Comparison of ENCODE assay signal across 17 mouse cellular contexts in the genomic region with DNA sequence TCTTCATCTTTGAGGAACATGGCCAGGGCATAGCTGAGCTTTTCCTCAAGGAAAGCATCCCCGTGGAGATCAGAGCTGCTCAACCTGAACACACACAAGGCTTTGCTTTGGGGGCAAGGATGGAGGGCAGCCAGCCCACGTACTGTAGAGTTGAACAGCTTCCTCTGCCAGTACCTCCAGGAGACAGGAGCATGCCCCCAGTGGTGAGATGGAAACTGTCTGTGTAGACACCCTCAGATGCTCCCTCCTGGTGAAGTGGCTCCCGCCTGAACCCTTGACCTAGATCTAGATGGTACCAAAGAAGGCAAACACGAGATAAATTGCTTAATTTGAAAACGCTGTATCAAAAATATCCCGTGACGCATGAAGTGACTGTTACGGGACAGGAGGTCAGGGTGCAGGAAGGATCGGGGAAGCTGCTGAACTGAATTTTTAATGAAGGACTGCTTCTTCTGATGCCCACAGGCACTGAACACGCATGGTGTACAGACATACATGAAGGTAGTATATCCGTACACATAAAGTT.
DNase-seq lines count a peak whose midpoint lies in the region; ATAC-seq and TF ChIP-seq lines count a peak whose summit lies in the region.
"Had no signal": no experiment of that assay in that cellular context is flagged by ENCODE, and none has a peak within 500 bp of the region (broad histone marks: within the 10 kb centered on the region; RNA-seq: fewer than 3 reads in every experiment).

No protein-coding gene starts in this region.

- no peak for DNase-seq in midbrain, embryonic 10.5 days (ENCODE audit: low spot score)
- DNase-seq in brain, adult 2 months (ENCODE audit: low read depth, low spot score): peak; percentile 39
- peak; percentile 23 for DNase-seq in thymus, postnatal 25 days
- no peak for DNase-seq in gastrocnemius, adult 8-10 months (ENCODE audit: low spot score in 2 of 2)
- DNase-seq: cerebellum, postnatal 36 days; gastrocnemius, adult 2 months; heart, postnatal 36 days; kidney, postnatal 25 days; lung, postnatal 10 days had no signal

- peak; percentile 43 for TF ChIP-seq CTCF in intestine, postnatal 0 days (IDR thresholded peaks at IDR 0.05; ENCODE audit: low read depth)

- no peaks in the 10 kb centered on the region for H3K9me3 ChIP-seq in intestine, postnatal 0 days (ENCODE audit: control insufficient read depth)
- no peaks in the 10 kb centered on the region for H3K9me3 ChIP-seq in intestine, embryonic 15.5 days
- no peaks in the 10 kb centered on the region for H3K9me3 ChIP-seq in midbrain, embryonic 13.5 days
- H3K9me3 ChIP-seq in midbrain, embryonic 10.5 days (replicated peaks): no peaks in the 10 kb centered on the region
- H3K9me3 ChIP-seq: embryonic facial prominence, embryonic 13.5 days; limb, embryonic 13.5 days; neural tube, embryonic 13.5 days; stomach, embryonic 15.5 days had no signal

- H3K4me1 ChIP-seq in intestine, postnatal 0 days (replicated peaks; ENCODE audit: control insufficient read depth, insufficient read depth, low read length): no peaks in the 10 kb centered on the region
- no peaks in the 10 kb centered on the region for H3K4me1 ChIP-seq in intestine, embryonic 15.5 days (replicated peaks)
- peaks cover 15% of the 10 kb centered on the region for H3K4me1 ChIP-seq in midbrain, embryonic 13.5 days (replicated peaks)
- H3K4me1 ChIP-seq in midbrain, embryonic 10.5 days: peaks cover 6% of the 10 kb centered on the region; the same call in 1 of the 2 replicates
- H3K4me1 ChIP-seq: embryonic facial prominence, embryonic 13.5 days; limb, embryonic 13.5 days; neural tube, embryonic 13.5 days; stomach, embryonic 15.5 days had no signal

- no peak overlapping the region for H3K9ac ChIP-seq in intestine, postnatal 0 days (ENCODE audit: low read depth, low read length)
- H3K9ac ChIP-seq in intestine, embryonic 15.5 days: no peak overlapping the region
- H3K9ac ChIP-seq in midbrain, embryonic 13.5 days (replicated peaks): no peak overlapping the region
- H3K9ac ChIP-seq: embryonic facial prominence, embryonic 13.5 days; limb, embryonic 13.5 days; neural tube, embryonic 13.5 days; stomach, embryonic 15.5 days had no signal

- H3K4me2 ChIP-seq in intestine, postnatal 0 days (replicated peaks; ENCODE audit: low read depth): no peak overlapping the region
- H3K4me2 ChIP-seq in intestine, embryonic 15.5 days (replicated peaks): no peak overlapping the region
- H3K4me2 ChIP-seq in midbrain, embryonic 13.5 days (replicated peaks): no peak overlapping the region
- H3K4me2 ChIP-seq: embryonic facial prominence, embryonic 13.5 days; limb, embryonic 13.5 days; neural tube, embryonic 13.5 days; stomach, embryonic 15.5 days had no signal

- H3K27ac ChIP-seq in intestine, postnatal 0 days (ENCODE audit: low read depth, low read length): no peak overlapping the region
- no peak overlapping the region for H3K27ac ChIP-seq in intestine, embryonic 15.5 days
- H3K27ac ChIP-seq in midbrain, embryonic 13.5 days: no peak overlapping the region
- H3K27ac ChIP-seq in midbrain, embryonic 10.5 days (replicated peaks): no peak overlapping the region
- H3K27ac ChIP-seq: embryonic facial prominence, embryonic 13.5 days; gastrocnemius, adult 2 months; limb, embryonic 13.5 days; neural tube, embryonic 13.5 days; stomach, embryonic 15.5 days had no signal

- ATAC-seq in intestine, postnatal 0 days: no peak
- no peak for ATAC-seq in intestine, embryonic 15.5 days
- ATAC-seq in midbrain, embryonic 13.5 days: 0 out of 2 replicates have a peak, but pooled peaks have one; percentile 34
- ATAC-seq: inflammation-experienced regulatory T-cells, adult 6 months had no signal

- H3K4me3 ChIP-seq in intestine, postnatal 0 days (ENCODE audit: low read depth, low read length): no peak overlapping the region
- H3K4me3 ChIP-seq in intestine, embryonic 15.5 days (replicated peaks): no peak overlapping the region
- no peak overlapping the region for H3K4me3 ChIP-seq in midbrain, embryonic 13.5 days (replicated peaks)
- H3K4me3 ChIP-seq in midbrain, embryonic 10.5 days: no peak overlapping the region
- H3K4me3 ChIP-seq: embryonic facial prominence, embryonic 13.5 days; gastrocnemius, adult 2 months; limb, embryonic 13.5 days; neural tube, embryonic 13.5 days; stomach, embryonic 15.5 days had no signal

- H3K36me3 ChIP-seq in intestine, postnatal 0 days (ENCODE audit: control insufficient read depth, insufficient read depth): no peaks in the 10 kb centered on the region
- no peaks in the 10 kb centered on the region for H3K36me3 ChIP-seq in intestine, embryonic 15.5 days
- no peaks in the 10 kb centered on the region for H3K36me3 ChIP-seq in midbrain, embryonic 13.5 days
- H3K36me3 ChIP-seq in midbrain, embryonic 10.5 days: peaks cover 22% of the 10 kb centered on the region
- H3K36me3 ChIP-seq: embryonic facial prominence, embryonic 13.5 days; limb, embryonic 13.5 days; neural tube, embryonic 13.5 days; stomach, embryonic 15.5 days had no signal

- no peaks in the 10 kb centered on the region for H3K27me3 ChIP-seq in intestine, postnatal 0 days (replicated peaks; ENCODE audit: control insufficient read depth, insufficient read depth, low read length)
- H3K27me3 ChIP-seq in intestine, embryonic 15.5 days (replicated peaks): no peaks in the 10 kb centered on the region
- no peaks in the 10 kb centered on the region for H3K27me3 ChIP-seq in midbrain, embryonic 13.5 days
- no peaks in the 10 kb centered on the region for H3K27me3 ChIP-seq in midbrain, embryonic 10.5 days (ENCODE audit: low read depth, poor library complexity, severe bottlenecking)
- H3K27me3 ChIP-seq: embryonic facial prominence, embryonic 13.5 days; stomach, embryonic 15.5 days had no signal

- 72% methylated on average over 11 of the region's 11 CpGs for WGBS in intestine, postnatal 0 days
- WGBS in intestine, embryonic 15.5 days: 72% methylated on average over 11 of the region's 11 CpGs
- WGBS in midbrain, embryonic 13.5 days: 78% methylated on average over 11 of the region's 11 CpGs
- 84% methylated on average over 11 of the region's 11 CpGs for WGBS in midbrain, embryonic 10.5 days

Comparison
In these comparisons a context has a peak if more than half of its experiments do, and no peak if none do; other contexts are left out.
1. DNase-seq: peak in brain, adult 2 months (single experiment) and thymus, postnatal 25 days (single experiment); none in midbrain, embryonic 10.5 days (single experiment) and gastrocnemius, adult 8-10 months (0 of 2).